10 mouse cellular contexts compared by ENCODE assay signal in the genomic region with DNA sequence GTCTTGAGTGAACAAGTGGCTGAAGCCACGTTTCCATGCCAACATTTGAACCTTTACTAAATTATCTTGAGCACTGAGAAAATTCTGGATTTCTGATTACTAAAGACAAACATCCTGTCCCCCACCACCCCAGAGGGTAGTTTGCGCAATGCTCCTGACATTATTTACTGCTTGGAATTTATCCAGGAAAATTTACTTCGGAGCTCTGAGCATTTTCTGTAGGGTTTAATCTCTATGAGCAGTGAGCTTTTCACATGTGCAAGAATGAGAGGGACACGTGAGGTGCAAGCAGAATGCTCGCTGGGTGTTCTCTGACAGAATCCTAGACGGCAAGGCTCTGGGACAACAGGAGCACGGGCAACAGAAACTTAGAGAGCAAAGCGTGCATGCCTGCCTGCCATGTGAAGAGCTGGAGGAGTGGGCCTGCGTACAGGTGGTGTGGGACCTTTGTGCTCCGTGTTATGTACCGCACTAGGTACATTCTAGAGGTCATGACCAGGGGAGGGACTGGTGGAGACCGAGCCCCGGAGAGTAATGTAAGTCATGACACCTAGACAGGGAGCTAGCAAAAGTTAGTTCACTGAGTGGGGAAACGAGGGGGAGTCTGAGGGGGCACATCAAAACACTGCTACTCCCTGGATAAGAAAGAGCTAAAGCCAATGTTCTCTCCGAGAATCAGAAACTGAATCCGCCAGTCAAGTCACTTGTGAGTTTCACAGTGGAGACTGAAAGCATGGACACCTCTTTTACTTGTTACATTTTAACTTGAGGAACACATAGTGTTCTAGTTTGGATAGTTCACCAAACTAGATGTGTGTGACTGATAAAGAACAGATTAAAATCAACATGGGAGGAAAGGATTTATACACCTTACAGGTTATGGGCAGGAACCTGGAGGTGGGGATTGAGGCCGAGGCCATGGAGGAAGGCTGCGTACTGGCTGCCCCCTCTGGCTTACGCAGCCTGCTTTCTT.
DNase-seq lines count a peak whose midpoint lies in the region; ATAC-seq and TF ChIP-seq lines count a peak whose summit lies in the region.
"Had no signal": no experiment of that assay in that cellular context is flagged by ENCODE, and none has a peak within 500 bp of the region (broad histone marks: within the 10 kb centered on the region; RNA-seq: fewer than 3 reads in every experiment).

No protein-coding gene starts in this region.

- H3K79me2 ChIP-seq in myocyte (ENCODE audit: control insufficient read depth, insufficient read depth), result no peaks in the 10 kb centered on the region

- H3ac ChIP-seq in myocyte (ENCODE audit: control insufficient read depth, insufficient read length), result no peak overlapping the region

- WGBS in kidney, embryonic 14.5 days, result 45% methylated on average over 19 of the region's 19 CpGs
- 60% methylated on average over 19 of the region's 19 CpGs for whole genome bisulfite sequencing in liver, embryonic 13.5 days (ENCODE audit: insufficient replicate concordance)
- 83% methylated on average over 19 of the region's 19 CpGs for WGBS in midbrain, embryonic 13.5 days

- DNase-seq in urinary bladder, postnatal 14 days (ENCODE audit: low spot score), result peak; percentile 38
- no peak for DNase-seq in urinary bladder, adult 2 months (ENCODE audit: low spot score)
- DNase-seq in liver, embryonic 13.5 days, result no peak
- DNase-seq in left cerebral cortex, postnatal 36 days (ENCODE audit: low spot score in 2 of 2), result no peak
- no peak for DNase-seq in c-Kit-positive CD71-positive TER-119-positive erythroid progenitor cells, embryonic 14.5 days (ENCODE audit: low spot score)
- DNase-seq: heart, postnatal 4 days had no signal

- peak; percentile 46; the same call in 1 of the 2 replicates for ATAC-seq in kidney, embryonic 14.5 days (ENCODE audit: low FRiP score, low TSS enrichment)
- ATAC-seq in liver, embryonic 13.5 days (ENCODE audit: low read depth), result peak; percentile 72
- no peak for ATAC-seq in midbrain, embryonic 13.5 days
- ATAC-seq: inflammation-experienced regulatory T-cells, adult 6 months had no signal

- intact Hi-C loops in left cerebral cortex, postnatal 36 days (cut with DNase I), result no loop called here

- H3K9ac ChIP-seq in kidney, embryonic 14.5 days (ENCODE audit: low read depth, low read length), result no peak overlapping the region
- H3K9ac ChIP-seq in liver, embryonic 13.5 days, result no peak overlapping the region
- H3K9ac ChIP-seq in midbrain, embryonic 13.5 days (replicated peaks), result no peak overlapping the region

- H3K4me3 ChIP-seq in kidney, embryonic 14.5 days (ENCODE audit: low read length), result no peak overlapping the region
- no peak overlapping the region for H3K4me3 ChIP-seq in liver, embryonic 13.5 days (replicated peaks)
- H3K4me3 ChIP-seq in myocyte, result no peak overlapping the region
- no peak overlapping the region for H3K4me3 ChIP-seq in midbrain, embryonic 13.5 days (replicated peaks)

- H3K9me3 ChIP-seq in kidney, embryonic 14.5 days (ENCODE audit: control insufficient read depth, low read length), result peaks cover 8% of the 10 kb centered on the region; the same call in 1 of the 2 replicates
- H3K9me3 ChIP-seq in liver, embryonic 13.5 days (replicated peaks), result 0 out of 2 replicates have a peak, but pooled peaks cover 5% of the 10 kb centered on the region
- H3K9me3 ChIP-seq in midbrain, embryonic 13.5 days, result peaks cover 6% of the 10 kb centered on the region; the same call in 1 of the 2 replicates

- no peak overlapping the region for H3K4me2 ChIP-seq in kidney, embryonic 14.5 days (replicated peaks; ENCODE audit: low read depth, low read length)
- H3K4me2 ChIP-seq in liver, embryonic 13.5 days, result no peak overlapping the region
- H3K4me2 ChIP-seq in myocyte (ENCODE audit: low read depth), result no peak overlapping the region
- no peak overlapping the region for H3K4me2 ChIP-seq in midbrain, embryonic 13.5 days (replicated peaks)

- H3K36me3 ChIP-seq in kidney, embryonic 14.5 days (ENCODE audit: control insufficient read depth, insufficient read depth, low read length), result no peaks in the 10 kb centered on the region
- H3K36me3 ChIP-seq in liver, embryonic 13.5 days, result no peaks in the 10 kb centered on the region
- no peaks in the 10 kb centered on the region for H3K36me3 ChIP-seq in myocyte (ENCODE audit: control insufficient read depth, insufficient read depth)
- no peaks in the 10 kb centered on the region for H3K36me3 ChIP-seq in midbrain, embryonic 13.5 days

- no peaks in the 10 kb centered on the region for H3K27me3 ChIP-seq in kidney, embryonic 14.5 days (ENCODE audit: control insufficient read depth, insufficient read depth, low read length)
- no peaks in the 10 kb centered on the region for H3K27me3 ChIP-seq in liver, embryonic 13.5 days
- H3K27me3 ChIP-seq in myocyte (ENCODE audit: control insufficient read depth, insufficient read depth, insufficient read length), result no peaks in the 10 kb centered on the region
- no peaks in the 10 kb centered on the region for H3K27me3 ChIP-seq in midbrain, embryonic 13.5 days

- peaks cover 11% of the 10 kb centered on the region; the same call in 1 of the 2 replicates for H3K4me1 ChIP-seq in kidney, embryonic 14.5 days (ENCODE audit: control insufficient read depth, insufficient read depth, low read length)
- H3K4me1 ChIP-seq in liver, embryonic 13.5 days (replicated peaks), result 0 out of 2 replicates have a peak, but pooled peaks cover 3% of the 10 kb centered on the region
- no peaks in the 10 kb centered on the region for H3K4me1 ChIP-seq in midbrain, embryonic 13.5 days (replicated peaks)

- TF ChIP-seq POLR2A in myocyte (IDR thresholded peaks at IDR 0.05; ENCODE audit: insufficient read length, low read depth), result no peak

- no peak overlapping the region for H3K27ac ChIP-seq in kidney, embryonic 14.5 days (ENCODE audit: low read depth, low read length)
- H3K27ac ChIP-seq in liver, embryonic 13.5 days, result peak overlapping the region; percentile 27
- H3K27ac ChIP-seq in midbrain, embryonic 13.5 days, result no peak overlapping the region

TF ChIP-seq in myocyte, 11 proteins besides CTCF, POLR2A, EP300 and RAD21:
- TF ChIP-seq MYOG (IDR thresholded peaks at IDR 0.05; ENCODE audit: control insufficient read depth in 1 of 3, insufficient read depth in 1 of 3, insufficient read length in 2 of 3, low read depth in 2 of 3) (no peak), CEBPB (IDR thresholded peaks at IDR 0.05; ENCODE audit: insufficient read depth, poor library complexity, severe bottlenecking) (peak; percentile 63), E2F4 (IDR thresholded peaks at IDR 0.05; ENCODE audit: insufficient read depth) (no peak), POLR2AphosphoS2 (IDR thresholded peaks at IDR 0.05; ENCODE audit: insufficient read length, low read depth) (no peak)
